Mouse (Mus musculus) adrenal gland, postnatal 10 days (tissue): ENCODE data around the gene Taf5l. TPM values are rescaled to one million over a fixed set of nuclear protein-coding genes. Genes with fewer than 3 reads are reported as not detected.
"Not testable (repeated sequence)": the region's sequence is repeated elsewhere in the genome, so short reads cannot be mapped to it uniquely, and the experiment has no call there.

ENCODE experiments used
- DNase-seq: peaks from one replicate; pipeline ENCODE4 v3.0.0; 2021; ENCODE audit warnings: mixed read lengths
- microRNA-seq: library from miRNA; unstranded; fragments of <30 nt; microRNA quantifications from one replicate; pipeline ENCODE4 v1.2.0, GENCODE M21; 2021
- total RNA-seq, 2 experiments: library from RNA; stranded (reverse); gene quantifications; 2 replicates each; pipeline ENCODE4 v1.2.3; 2021

Taf5l gene
- total RNA-seq, 2 experiments from 2014 or later: 26.5 to 26.8 TPM

DNA sequence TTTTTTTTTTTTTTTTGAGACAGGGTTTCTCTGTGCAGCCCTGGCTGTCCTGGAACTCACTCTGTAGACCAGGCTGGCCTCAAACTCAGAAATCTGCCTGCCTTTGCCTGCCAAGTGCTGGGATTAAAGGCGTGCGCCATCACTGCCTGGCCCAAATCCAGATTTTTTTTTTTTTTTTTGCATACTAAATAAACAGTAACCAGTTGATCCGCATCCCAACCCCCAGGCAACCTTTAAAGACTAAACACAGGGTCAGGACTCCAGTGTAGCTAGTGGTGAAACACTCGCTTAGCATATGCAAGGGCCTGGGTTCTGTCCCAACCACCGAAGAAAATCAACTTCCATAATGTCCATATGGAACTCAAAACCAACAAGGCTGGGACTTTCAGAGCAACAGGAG lies 60.6 kb downstream of the Taf5l start:
- not testable (repeated sequence) for DNase-seq

DNA sequence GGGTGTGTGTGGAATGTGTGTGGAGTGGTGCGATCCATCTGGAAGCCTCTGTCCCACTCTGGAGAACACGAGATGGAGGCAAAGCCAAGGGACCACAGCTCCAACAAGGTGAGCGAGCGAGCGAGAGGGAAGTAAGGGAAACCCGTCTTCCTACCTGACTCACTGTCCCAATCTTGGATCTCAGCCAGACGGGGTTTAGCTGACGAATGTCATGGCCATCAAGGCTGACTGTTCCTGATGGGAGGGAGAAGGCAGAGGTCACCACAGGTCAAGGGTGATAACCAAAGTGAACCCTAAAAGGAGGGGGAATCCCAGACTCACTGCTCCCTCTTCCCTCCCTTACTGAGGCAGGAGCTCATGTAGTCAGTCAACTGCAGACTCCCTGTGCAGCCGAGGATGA lies 61.1 kb downstream of the Taf5l start:
- peak; percentile 34 for DNase-seq

DNA sequence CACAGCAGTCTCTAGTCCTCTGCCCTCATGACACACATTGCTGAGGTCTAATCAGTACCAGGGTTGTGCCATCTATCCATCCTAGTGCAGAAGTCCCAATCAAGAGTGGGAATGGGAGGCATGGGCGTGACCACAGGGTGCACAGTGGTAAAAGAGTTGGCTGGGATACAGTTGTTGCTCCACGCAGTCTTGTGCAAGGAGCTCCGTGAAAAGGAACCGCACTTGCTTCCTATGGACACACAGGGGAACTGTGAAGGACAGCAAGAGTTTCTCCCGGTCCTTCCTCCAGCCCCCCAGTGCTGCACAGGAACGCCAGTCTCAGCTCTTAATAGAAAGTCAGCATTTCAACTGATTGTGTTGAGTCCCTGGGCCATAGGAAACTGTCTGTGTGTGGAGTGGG lies 61.7 kb downstream of the Taf5l start:
- no peak for DNase-seq

DNA sequence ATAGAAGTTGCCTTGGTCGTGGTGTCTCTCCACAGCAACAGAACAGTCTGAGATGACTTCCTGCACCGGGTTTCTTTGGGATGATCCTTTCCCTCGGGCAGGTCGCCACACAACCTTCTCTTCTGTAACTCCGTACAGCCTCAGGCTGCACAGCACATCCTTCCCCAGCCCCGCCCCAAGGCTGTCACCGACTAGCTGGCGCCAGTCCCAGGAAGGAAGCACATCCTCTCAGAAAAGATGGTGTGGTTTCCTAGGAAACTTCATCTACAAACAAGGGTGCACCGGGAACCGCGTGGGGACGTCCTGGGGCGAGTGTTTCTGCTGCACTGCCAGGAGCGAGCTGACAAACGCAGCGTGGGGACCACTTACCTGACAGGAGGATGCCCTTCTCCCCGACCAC lies 63.1 kb downstream of the Taf5l start:
- DNase-seq: no peak

DNA sequence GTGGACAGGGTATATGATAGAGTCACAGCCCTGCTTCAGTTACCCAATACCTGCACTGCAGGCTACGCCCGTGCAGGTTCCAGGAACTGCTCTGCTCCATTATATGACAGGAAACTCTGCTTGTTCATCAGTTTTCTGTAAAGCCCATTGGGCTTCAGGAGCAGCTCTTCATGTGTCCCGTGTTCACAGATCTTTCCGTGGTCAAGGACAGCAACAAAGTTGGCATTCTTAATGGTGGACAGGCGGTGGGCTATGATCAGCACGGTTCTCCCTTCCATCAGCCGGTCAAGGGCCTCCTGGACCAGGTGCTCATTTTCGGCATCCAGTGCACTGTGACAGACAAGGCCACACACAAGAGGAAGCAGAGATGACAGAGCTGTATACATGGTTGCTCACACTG lies 67.0 kb downstream of the Taf5l start:
- no peak for DNase-seq

DNA sequence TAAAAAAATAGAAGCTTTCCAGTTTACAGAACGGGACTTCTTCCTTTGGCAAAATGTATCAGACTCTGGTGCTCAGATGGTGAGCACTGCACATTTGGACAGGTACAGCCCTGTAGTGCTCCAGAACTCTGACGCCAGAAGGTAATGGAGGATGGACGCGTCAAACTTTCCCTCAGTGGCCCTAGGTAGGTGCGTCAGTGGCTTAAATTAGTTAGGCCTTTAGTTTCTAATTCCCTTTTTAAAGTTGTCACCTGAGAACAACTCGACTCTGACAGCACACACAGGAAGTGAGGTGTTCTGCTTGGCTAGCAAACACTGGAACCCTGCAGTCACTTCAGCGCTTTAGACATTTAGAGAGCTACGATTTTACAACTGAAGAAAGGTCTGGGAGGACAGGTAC lies 67.5 kb downstream of the Taf5l start:
- no peak for DNase-seq

DNA sequence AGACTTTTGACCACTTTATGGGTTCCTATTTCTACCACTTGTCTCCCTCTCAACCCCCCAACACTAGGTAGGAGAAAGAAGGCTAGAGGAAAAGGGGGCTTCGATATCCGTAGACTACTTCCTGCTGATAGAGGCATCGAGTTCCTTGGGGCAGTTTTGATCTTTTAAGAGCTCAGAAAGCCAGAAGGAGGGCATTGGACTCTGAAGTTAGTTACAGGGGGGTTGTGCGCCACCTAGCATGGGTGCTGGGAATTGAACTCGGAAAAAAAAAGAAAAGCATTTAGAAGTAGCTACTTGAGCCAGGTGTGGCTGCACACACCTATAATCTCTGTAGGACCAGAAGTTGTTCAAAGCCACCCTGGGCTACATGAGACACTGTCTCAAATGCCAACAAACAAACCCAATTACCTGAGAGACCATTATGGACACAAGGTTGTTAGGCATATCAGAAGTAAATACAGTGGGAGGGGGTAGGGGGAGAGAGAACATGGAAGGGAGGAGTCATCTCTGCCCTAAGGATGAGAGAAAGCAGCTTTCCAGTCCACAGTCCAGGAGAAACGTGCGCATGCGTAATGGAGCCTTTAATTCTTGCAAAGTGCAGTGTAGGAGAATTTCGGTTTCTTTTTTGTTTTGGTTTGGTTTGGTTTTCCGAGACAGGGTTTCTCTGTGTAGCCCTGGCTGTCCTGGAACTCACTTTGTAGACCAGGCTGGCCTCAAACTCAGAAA lies 71.0 kb downstream of the Taf5l start:
- peak; percentile 64 for DNase-seq

DNA sequence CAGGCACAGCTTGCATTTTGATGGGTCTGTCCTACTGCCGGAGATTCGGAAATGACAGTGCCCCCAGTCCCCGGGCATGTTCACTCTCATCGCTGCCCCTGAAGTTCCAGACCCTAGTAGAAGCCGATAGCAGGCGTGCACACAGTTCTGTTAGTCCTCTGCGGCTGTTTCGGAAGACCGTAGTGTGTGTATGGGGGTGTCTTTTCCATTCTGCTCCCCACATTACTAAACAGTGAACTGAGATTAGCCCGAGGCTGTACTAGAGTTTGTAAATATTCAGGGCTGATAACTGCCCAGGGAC lies 71.6 kb downstream of the Taf5l start:
- no peak for DNase-seq

DNA sequence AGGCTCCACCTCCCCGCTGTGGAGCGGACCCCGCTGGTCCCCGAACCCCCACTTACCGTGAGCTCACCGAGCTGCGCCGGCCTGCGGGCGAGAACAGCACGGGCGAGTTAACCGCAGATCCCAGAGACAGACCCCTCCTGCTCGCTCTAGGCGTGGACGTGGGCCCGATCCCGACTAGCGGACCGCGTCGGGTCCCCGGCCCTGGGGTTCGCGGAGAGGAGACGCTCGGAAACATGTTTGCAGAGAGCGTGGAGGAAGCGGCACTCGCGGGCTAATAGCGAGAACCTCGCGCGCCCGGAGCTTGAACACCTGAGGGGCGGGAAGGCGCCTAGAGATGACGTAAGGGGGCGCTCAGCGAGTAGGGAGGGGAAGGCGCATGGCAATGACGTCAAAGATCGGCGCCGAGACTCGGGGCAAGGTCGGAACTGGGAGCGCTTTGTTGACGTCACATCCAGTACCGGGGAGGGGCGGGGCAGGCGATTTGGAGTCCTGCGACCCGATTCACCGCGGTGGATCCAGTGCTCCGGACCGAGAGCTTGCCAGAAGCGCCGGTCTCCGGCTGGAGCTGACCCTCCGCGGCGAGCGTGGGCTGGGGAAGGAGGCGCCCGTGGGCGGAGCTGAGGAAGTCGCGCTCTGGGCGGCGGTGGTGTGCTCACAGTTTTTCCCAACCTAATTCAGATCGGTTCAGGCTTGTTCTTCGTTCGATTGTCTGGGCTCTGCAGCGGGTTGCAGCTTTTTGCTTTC lies 72.1 kb downstream of the Taf5l start, which contains the start of gene Nup133:
Gene Nup133 (minus strand): TSS at position 324 of the 744 bp plus-strand sequence.
- peak; percentile 100 for DNase-seq

Small RNA genes lying within 50 kb of the gene (microRNA-seq; reads per million reads assigned to microRNA genes)
- not detected for gene Mir1967

Other genes with a start within 250 kb of the Taf5l start
- 10 to 100 TPM; 19.6 to 21.3 TPM for gene Rab4a, start 215.4 kb downstream of the Taf5l start, total RNA-seq
- 1 to 10 TPM; 3.5 to 4.8 TPM for gene Ccsap, start 161.2 kb downstream of the Taf5l start, total RNA-seq
- gene Acta1, start 126.6 kb downstream of the Taf5l start, total RNA-seq: 1,000 to 10,000 TPM in 1 of 2 experiments, 100 to 1,000 TPM in 1; 919 to 3,617 TPM
- 10 to 100 TPM; 19.7 to 24.6 TPM for gene Nup133, start 72.1 kb downstream of the Taf5l start, total RNA-seq
- gene Abcb10, start 38.3 kb downstream of the Taf5l start, total RNA-seq: 10 to 100 TPM; 18.9 to 25.4 TPM
- gene Urb2, start 111 bp upstream of the Taf5l start, total RNA-seq: 10 to 100 TPM; 10.5 to 12.3 TPM
- 10 to 100 TPM; 60.1 to 67.6 TPM for gene Galnt2, start 210.0 kb upstream of the Taf5l start, total RNA-seq